In genomic region chr13:31877061-31877460, GRCm38 (mm10) we compare ENCODE assay signal across 8 mouse cellular contexts.
DNase-seq lines count a peak whose midpoint lies in the region; ATAC-seq and TF ChIP-seq lines count a peak whose summit lies in the region.

No protein-coding gene starts in this region.

- H3K27ac ChIP-seq in embryonic facial prominence, embryonic 14.5 days (replicated peaks; ENCODE audit: low read depth, low read length) = peak overlapping the region; percentile 39
- H3K27ac ChIP-seq in lung, embryonic 15.5 days = no peak overlapping the region
- H3K27ac ChIP-seq in hindbrain, embryonic 16.5 days (ENCODE audit: low read depth, low read length) = no peak overlapping the region
- no peak overlapping the region for H3K27ac ChIP-seq in hindbrain, postnatal 0 days

- H3K4me2 ChIP-seq in embryonic facial prominence, embryonic 14.5 days (ENCODE audit: low read depth, low read length) = no peak overlapping the region
- H3K4me2 ChIP-seq in lung, embryonic 15.5 days = no peak overlapping the region
- H3K4me2 ChIP-seq in hindbrain, embryonic 16.5 days (ENCODE audit: low read length) = no peak overlapping the region
- H3K4me2 ChIP-seq in hindbrain, postnatal 0 days (ENCODE audit: low read depth, low read length) = no peak overlapping the region

- DNase-seq in adipocyte (ENCODE audit: low spot score) = peak; percentile 55
- peak; percentile 92 for DNase-seq in embryonic facial prominence, embryonic 14.5 days (ENCODE audit: low spot score)
- DNase-seq in kidney, adult 18-20 months = peak; percentile 4
- DNase-seq in hindbrain, postnatal 0 days (ENCODE audit: low spot score) = no peak
- no peak for DNase-seq in layer of hippocampus, adult 9-11 months

- H3K4me3 ChIP-seq in embryonic facial prominence, embryonic 14.5 days (ENCODE audit: low read depth, low read length) = no peak overlapping the region
- H3K4me3 ChIP-seq in lung, embryonic 15.5 days = no peak overlapping the region
- H3K4me3 ChIP-seq in hindbrain, embryonic 16.5 days (ENCODE audit: low read length) = no peak overlapping the region
- H3K4me3 ChIP-seq in hindbrain, postnatal 0 days (ENCODE audit: low read length) = no peak overlapping the region

- no peaks in the 10 kb centered on the region for H3K27me3 ChIP-seq in embryonic facial prominence, embryonic 14.5 days (replicated peaks; ENCODE audit: control insufficient read depth, insufficient read depth, low read length)
- no peaks in the 10 kb centered on the region for H3K27me3 ChIP-seq in lung, embryonic 15.5 days
- H3K27me3 ChIP-seq in hindbrain, embryonic 16.5 days (replicated peaks; ENCODE audit: control insufficient read depth, insufficient read depth, low read length) = no peaks in the 10 kb centered on the region
- H3K27me3 ChIP-seq in hindbrain, postnatal 0 days (ENCODE audit: insufficient read depth, low read length) = no peaks in the 10 kb centered on the region

- 28% methylated on average over 4 of the region's 4 CpGs for WGBS in embryonic facial prominence, embryonic 14.5 days
- WGBS in lung, embryonic 15.5 days = 33% methylated on average over 4 of the region's 4 CpGs
- 75% methylated on average over 4 of the region's 4 CpGs for WGBS in hindbrain, embryonic 16.5 days
- WGBS in hindbrain, postnatal 0 days = 63% methylated on average over 4 of the region's 4 CpGs

- H3K4me1 ChIP-seq in embryonic facial prominence, embryonic 14.5 days (ENCODE audit: control insufficient read depth, insufficient read depth, low read length) = peaks cover 9% of the 10 kb centered on the region
- peaks cover 7% of the 10 kb centered on the region; the same call in 1 of the 2 replicates for H3K4me1 ChIP-seq in lung, embryonic 15.5 days
- no peaks in the 10 kb centered on the region for H3K4me1 ChIP-seq in hindbrain, embryonic 16.5 days (ENCODE audit: control insufficient read depth, insufficient read depth, low read depth, low read length)
- H3K4me1 ChIP-seq in hindbrain, postnatal 0 days (ENCODE audit: insufficient read depth, low read length) = no peaks in the 10 kb centered on the region

- no peaks in the 10 kb centered on the region for H3K9me3 ChIP-seq in embryonic facial prominence, embryonic 14.5 days (ENCODE audit: control insufficient read depth, low read length)
- no peaks in the 10 kb centered on the region for H3K9me3 ChIP-seq in lung, embryonic 15.5 days
- H3K9me3 ChIP-seq in hindbrain, embryonic 16.5 days (ENCODE audit: control insufficient read depth, low read length) = no peaks in the 10 kb centered on the region
- no peaks in the 10 kb centered on the region for H3K9me3 ChIP-seq in hindbrain, postnatal 0 days (ENCODE audit: low read length)

- ATAC-seq in embryonic facial prominence, embryonic 14.5 days (ENCODE audit: low read depth) = peak; percentile 92
- peak; percentile 52; the same call in 1 of the 2 replicates for ATAC-seq in lung, embryonic 15.5 days (ENCODE audit: borderline replicate concordance, extremely low read depth, low FRiP score, low TSS enrichment)
- ATAC-seq in hindbrain, embryonic 16.5 days = no peak
- ATAC-seq in hindbrain, postnatal 0 days = no peak
- ATAC-seq in CD4-positive, CD25-positive, alpha-beta regulatory T cell, adult 4 months = no peak

- no peak overlapping the region for H3K9ac ChIP-seq in embryonic facial prominence, embryonic 14.5 days (ENCODE audit: low read depth, low read length)
- H3K9ac ChIP-seq in lung, embryonic 15.5 days = no peak overlapping the region
- H3K9ac ChIP-seq in hindbrain, embryonic 16.5 days (ENCODE audit: low read depth, low read length) = no peak overlapping the region
- H3K9ac ChIP-seq in hindbrain, postnatal 0 days (replicated peaks; ENCODE audit: low read length) = no peak overlapping the region

- no peaks in the 10 kb centered on the region for H3K36me3 ChIP-seq in embryonic facial prominence, embryonic 14.5 days (ENCODE audit: control insufficient read depth, insufficient read depth, low read length)
- no peaks in the 10 kb centered on the region for H3K36me3 ChIP-seq in lung, embryonic 15.5 days
- H3K36me3 ChIP-seq in hindbrain, embryonic 16.5 days (ENCODE audit: control insufficient read depth, insufficient read depth, low read length) = no peaks in the 10 kb centered on the region
- no peaks in the 10 kb centered on the region for H3K36me3 ChIP-seq in hindbrain, postnatal 0 days (ENCODE audit: insufficient read depth, low read length)

- no peak for TF ChIP-seq CTCF in hindbrain, postnatal 0 days (IDR thresholded peaks at IDR 0.05; ENCODE audit: low read depth)

Comparison
In these comparisons a context has a peak if more than half of its experiments do, and no peak if none do; other contexts are left out.
1. DNase-seq: peak in adipocyte (single experiment), embryonic facial prominence, embryonic 14.5 days (single experiment) and kidney, adult 18-20 months (single experiment); none in hindbrain, postnatal 0 days (single experiment) and layer of hippocampus, adult 9-11 months (single experiment).
2. ATAC-seq: peak in embryonic facial prominence, embryonic 14.5 days (single experiment) and lung, embryonic 15.5 days (single experiment); none in hindbrain, embryonic 16.5 days (single experiment), hindbrain, postnatal 0 days (single experiment) and CD4-positive, CD25-positive, alpha-beta regulatory T cell, adult 4 months (single experiment).